Mouse (Mus musculus) ES-Bruce4 (cell line): Measurements from ENCODE around the gene Slc9a3r1.

ENCODE experiments used
- CTCF ChIP-seq: IDR thresholded peaks from one replicate; pipeline ENCODE4 v1.8.1; 2011; ENCODE audit warnings: low read depth, low read length
- EP300 ChIP-seq: IDR thresholded peaks from 2 replicates; pipeline ENCODE4 v1.6.1; 2011; ENCODE audit warnings: low read depth, low read length; ENCODE audit not compliant: insufficient read depth
- POLR2A ChIP-seq: IDR thresholded peaks from one replicate; pipeline ENCODE4 v1.8.1; 2011; ENCODE audit warnings: low read length; ENCODE audit not compliant: insufficient read depth

GRCm38 (mm10) chr11:115227640-115228039 is 64.5 kb downstream of the Slc9a3r1 start:
- no peak for TF ChIP-seq CTCF
- no peak for TF ChIP-seq POLR2A
- TF ChIP-seq EP300, result no peak
